Mouse (Mus musculus) cortical plate, adult 2 months (tissue): ENCODE results near the gene Tmem132d.

ENCODE experiments used
- CTCF ChIP-seq: fragments of 200-500 bp; IDR thresholded peaks from 2 replicates; pipeline ENCODE4 v1.5.1; 2011; ENCODE audit warnings: mild to moderate bottlenecking, control low read depth, low read length; ENCODE audit not compliant: insufficient read depth; ENCODE audit errors: extremely low read depth
- POLR2A ChIP-seq: fragments of 200-500 bp; IDR thresholded peaks from 2 replicates; pipeline ENCODE4 v1.6.1; 2011; ENCODE audit warnings: mild to moderate bottlenecking, low read length, control low read depth; ENCODE audit not compliant: insufficient read depth; ENCODE audit errors: extremely low read depth

GRCm38 (mm10) chr5:128464514-128464913 is 31.6 kb upstream of the Tmem132d start:
- TF ChIP-seq POLR2A (no peak), CTCF (no peak)
